Mouse (Mus musculus) heart, adult 9 months (tissue): ENCODE results near the gene Dvl1.

Experiments
- DNase-seq, 2 experiments: peaks; one replicate each; pipeline ENCODE4 v3.0.0; 2022; ENCODE audit warnings: low spot score in 2 of 2

Dvl1 gene

DNA sequence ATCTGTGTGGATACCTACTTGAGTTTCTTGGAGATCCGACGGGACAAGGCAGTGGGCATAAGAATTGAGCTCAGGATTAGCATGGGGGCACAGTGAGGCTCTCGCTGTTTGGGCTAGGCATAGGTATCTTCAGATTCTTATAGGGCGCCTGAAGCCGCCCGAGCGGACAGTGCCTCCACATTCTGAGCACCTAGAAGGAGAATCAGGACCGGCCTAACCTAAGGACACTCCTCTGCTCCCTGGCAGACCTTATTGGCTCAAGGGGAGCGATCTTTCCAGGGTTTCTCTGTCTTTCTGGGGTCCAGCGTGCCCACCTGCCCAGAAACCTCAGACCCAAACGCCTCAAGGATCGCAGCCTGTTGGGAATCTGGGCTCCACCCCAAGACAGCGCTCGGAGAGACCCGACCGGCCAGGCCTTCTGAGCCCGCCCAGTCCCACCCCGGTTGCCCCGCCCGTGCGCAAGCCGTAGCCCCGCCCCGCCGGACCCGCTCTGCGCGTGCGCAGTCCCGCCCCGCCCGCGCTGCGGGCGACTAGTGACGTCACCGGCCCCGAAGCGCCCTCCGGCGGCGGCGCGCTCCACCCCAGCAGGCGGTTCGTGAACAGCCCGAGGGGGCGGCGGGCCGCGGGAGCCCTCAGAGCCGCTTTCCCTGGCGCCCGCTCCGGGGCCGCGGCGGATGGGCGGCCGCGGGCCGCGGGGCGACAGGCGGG lies at the start of gene Dvl1:
Gene Dvl1, plus strand, starts transcription at position 532 of the 708 bp plus-strand sequence.
- DNase-seq, result peak; percentile 90 to 92

DNA sequence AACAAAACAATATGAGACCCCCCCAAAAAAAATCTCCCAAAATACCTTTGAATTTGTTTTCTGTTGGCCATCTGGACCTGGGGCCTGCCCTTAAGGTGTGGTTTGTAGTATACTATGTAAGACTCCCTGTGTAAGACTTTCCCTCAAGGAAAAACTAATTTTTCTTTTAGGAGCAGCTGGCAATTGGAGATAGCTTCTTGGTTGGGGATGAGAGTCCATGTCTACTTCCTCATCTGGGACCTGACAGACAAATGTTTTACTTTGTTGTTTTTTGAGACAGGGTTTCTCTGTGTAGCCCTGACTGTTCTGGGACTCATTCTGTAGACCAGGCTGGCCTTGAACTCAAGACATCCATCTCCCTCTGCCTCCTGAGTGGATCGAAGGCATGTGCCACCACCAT lies 45.1 kb upstream of the Dvl1 start:
- no peak for DNase-seq

DNA sequence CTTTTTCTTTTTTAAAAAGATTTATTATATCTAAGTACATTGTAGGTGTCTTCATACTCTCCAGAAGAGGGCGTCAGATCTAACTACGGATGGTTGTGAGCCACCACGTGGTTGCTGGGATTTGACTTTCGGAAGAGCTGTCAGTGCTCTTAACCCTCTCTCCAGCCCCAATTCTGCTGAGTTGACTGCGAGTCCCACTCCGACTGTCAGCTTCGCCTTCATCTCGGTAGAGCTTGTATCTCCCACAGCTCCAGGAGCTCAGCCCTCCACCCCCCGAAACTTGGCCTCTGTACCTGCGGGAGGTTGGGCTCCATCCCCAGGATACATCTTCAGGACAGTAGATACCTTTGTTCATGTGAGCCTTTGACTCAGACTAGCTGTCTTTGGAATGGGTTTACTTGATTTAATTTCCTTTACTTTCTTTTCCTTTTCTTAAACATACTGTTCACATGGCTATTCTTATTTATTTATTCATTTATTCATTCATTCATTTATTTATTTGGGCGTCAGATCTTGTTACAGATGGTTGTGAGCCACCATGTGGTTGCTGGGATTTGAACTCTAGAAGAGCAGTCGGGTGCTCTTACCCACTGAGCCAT lies 44.4 kb upstream of the Dvl1 start, which contains the start of gene Mrpl20:
Gene Mrpl20, plus strand, starts transcription at position 138 of the 599 bp plus-strand sequence.
- no peak for DNase-seq

DNA sequence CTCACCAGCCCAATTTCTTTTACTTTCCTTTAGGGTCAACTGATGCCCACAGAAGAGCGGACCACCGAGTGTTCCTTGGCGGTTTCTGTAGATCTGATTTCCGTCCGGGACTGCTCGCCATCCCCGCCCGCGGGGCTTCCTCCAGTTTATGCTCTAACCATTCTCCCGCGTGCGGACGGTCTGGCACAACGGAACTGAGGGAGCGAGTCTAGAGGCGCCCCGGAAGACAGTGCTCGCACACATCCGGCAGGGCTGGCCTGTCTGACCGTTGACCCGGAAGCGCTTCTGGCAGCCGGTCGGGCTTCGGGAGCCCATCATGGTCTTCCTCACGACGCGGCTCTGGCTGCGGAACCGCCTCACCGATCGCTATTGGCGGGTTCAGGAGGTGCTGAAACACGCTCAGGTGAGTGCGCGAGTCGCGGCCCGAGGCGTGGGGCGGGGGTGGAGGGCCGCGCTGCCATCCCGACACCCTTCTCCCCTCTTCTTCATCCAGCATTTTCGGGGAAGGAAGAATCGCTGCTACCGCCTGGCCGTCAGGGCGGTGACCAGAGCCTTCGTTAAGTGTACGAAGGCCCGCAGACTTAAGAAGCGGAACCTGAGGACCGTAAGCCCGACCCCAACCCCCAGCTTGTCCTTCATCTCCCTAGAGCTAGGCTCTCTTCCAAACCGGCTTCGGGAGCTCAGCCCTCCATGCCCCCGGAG lies 43.7 kb upstream of the Dvl1 start:
- peak; percentile 92 to 93 for DNase-seq

DNA sequence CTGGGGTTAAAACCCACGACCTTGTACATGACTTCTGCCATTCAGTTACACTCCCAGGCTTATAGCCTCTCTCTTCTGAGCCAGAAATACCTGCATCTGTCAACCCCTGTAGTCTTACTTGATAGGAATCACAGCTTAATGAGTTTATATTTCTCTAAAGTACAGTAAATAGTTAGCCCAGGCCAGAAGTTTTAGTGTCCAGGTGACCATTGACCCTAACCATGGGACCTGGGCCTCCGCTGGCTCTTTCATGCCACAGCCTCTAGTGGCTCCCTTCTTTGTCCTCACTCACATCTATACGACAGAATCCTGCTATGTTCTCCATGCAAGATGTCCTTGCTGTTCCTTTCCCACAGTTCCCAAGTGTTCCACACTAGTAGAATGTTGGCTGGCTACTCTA lies 39.4 kb upstream of the Dvl1 start:
- no peak for DNase-seq

DNA sequence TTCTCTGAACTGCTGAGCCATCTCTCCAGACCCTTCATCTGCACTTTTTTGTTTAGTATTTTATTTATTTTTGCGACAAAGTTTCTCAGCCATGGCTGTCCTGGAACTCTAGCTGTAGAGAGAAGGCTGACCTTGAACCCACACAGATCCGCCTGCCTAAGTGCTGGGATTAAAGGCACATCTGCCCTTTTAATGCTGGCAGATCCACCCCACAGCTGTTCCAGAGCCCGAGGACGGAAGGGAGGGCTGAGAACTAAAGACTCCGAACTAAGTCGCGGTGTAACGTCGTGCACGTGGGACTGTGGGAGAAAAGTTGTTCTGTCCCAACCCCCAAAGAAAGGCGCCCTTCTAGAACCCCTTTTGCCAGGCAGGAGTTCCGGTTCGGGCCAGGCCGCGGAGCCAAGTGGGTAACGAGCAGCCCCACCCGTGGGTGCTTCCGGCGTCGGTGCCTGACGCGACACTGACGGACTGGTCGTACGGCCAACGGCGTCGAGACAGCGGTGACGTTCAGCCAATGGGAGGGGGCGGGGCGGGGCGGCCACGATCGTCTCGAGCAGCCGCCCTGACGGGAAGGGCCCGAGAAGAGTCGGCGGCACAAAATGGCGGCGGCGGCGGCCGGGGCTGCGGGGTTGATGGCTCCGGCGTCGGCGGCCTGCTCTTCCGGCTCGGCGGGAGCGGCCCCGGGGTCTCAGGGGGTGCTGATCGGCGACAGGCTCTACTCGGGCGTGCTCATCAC lies 35.1 kb upstream of the Dvl1 start, which contains the start of gene Ccnl2:
Gene Ccnl2, plus strand, starts transcription at position 561 of the 736 bp plus-strand sequence.
- peak; percentile 93 for DNase-seq

DNA sequence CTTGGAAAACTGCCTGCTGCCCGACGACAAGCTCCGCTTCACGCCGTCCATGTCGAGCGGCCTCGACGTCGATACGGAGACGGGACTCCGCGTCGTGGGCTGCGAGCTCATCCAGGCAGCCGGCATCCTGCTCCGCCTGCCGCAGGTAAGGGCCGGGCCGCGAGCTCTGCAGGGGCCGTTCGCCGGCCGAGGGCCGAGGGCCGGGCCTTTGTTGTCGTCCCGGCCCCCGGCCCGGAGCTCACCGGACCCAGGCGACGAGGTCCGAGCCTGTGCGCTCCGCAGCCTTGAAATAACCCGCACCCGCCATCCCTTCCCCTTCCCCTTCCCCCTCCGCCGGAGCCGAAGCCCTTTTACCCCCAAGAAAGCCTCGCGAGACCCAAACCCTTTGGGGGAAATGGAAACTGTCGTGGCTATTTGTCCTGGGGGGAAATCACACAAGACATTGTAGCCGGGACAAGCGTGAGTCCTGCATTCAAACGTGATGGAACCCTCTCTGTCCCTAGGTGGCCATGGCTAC lies 34.5 kb upstream of the Dvl1 start:
- no peak for DNase-seq

DNA sequence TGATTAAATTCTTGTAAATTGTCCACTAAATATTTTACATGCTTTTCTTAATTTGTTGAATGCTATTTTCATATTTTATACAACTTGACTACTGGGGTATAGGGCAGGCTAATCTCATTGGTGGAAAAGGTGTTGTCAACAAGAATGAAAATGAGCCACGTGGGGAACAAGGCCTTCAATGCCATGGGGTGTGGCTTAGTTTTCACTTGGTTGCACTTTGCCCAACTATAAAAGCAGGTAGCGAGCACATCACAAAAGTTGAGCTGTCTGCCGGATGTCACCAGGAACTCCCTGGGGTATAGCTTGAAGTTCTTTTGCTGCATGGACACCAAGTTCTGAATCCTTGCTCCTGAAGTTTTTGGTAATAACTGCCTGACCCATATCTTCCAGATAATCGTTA lies 29.7 kb upstream of the Dvl1 start:
- DNase-seq, result no peak

DNA sequence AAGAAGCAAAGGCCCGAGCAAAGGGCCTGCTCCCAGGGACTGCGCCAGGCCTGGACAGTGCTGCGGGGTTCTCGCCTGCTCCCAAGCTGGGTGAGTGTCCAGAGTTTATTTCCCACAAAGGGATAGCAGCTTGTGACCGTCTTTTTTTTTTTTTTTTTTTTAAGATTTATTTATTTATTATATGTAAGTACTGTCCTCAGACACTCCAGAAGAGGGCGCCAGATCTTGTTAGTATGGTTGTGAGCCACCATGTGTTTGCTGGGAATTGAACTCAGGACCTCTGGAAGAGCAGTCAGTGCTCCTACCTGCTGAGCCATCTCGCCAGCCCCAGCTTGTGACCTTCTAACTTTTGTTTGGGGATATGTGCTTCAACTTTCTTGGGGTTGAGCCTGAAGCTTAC lies 26.2 kb upstream of the Dvl1 start:
- DNase-seq, result no peak

DNA sequence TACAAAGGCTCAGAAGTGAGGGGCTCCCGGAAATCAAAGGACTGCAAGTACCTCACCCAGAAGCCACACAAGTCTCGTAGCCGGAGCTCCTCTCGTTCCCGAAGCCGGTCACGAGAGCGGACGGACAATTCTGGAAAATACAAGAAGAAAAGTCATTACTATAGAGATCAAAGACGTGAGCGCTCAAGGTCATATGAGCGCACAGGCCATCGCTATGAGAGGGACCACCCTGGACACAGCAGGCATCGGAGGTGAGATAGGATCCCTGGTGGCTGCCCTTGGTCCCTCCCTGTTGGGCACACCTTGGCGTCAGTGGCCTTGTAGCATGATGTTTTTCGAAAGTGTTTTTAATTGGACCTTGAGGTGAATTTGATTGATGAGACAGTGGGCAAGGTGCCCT lies 23.8 kb upstream of the Dvl1 start:
- DNase-seq, result no peak

DNA sequence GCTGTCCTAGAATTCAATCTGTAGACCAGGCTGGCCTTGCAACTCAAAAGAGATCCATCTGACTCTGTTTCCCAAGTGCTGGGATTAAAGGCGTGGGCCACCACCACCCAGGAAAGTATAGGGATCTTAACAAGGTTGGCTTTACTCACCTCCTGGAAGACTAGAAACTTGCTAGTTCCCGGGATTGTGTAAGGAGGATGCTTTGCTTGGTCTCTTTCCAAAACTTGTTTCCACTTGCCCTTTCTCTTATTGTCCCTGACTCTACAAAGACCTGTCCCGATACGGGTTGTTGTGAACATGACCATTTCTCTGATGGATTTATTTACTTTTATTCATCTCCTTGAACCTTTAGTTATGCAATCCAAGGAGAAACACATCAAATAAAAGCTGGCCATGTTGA lies 17.3 kb upstream of the Dvl1 start:
- no peak for DNase-seq

DNA sequence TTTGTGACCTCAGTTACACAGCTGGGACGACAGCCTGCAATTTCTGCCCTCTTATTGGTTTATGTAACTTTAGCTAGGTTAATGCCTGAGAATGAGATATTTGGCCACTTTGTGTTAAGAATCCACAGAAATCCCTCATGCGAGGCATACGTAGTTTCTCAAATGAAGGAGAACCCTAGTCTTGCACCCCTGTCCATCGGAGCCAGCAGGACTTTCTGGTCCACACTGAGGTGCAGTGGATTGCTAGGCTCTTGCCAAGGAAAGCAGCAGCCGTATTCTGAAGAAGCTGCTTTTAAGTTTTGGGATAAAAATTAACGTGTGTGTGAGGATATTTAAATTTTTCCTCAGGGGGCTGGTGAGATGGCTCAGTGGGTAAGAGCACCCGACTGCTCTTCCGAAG lies 16.6 kb upstream of the Dvl1 start:
- no peak for DNase-seq

DNA sequence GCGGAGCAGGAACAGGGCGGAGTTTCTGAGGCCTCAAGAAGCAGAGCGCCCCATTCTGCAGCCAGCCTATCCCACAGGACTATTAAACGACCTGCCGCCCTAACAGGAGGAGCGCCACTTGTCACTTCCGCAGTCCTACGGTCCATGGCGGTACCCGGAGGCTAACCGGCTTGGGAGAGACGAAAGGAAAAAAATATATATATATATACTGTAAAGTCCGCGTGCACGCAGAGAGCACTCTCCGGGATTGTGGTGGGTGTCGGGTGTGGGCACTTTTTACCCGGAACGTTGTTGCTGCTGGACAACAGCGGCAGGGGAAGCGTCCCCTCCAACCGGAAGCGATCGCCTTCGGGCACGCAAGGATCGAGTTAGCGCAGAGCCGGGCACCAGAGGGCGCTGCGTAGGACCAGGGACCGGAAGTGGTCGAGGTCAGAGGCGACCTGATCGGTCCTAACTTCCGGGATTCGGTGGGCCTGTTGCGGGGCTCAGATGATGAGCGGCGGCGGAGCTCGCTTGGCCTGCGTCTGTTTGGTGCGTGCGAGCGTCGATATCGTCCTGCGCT lies 15.9 kb upstream of the Dvl1 start, which contains the start of gene Aurkaip1:
Gene Aurkaip1, plus strand, starts transcription at position 68 of the 562 bp plus-strand sequence.
- DNase-seq, result peak; percentile 89 to 94

DNA sequence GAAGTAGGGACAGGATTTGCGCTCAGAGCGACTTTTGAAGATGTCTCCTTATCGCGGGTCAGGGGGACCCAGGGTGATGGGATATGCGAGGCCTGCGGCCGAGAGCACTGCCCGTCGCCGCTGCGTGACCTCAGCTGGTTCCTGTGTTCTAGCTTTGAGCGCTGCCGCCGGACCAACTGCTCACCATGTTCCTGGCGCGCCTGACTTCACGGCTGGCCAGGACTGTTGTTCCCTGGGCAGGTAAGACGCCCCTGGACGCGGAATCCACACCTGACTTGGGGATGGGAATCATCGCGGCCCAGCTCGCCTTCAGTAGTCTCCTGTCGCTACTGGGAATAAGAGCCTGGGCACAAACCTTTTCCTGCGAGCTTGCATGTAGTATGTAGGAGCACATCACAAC lies 15.4 kb upstream of the Dvl1 start:
- no peak for DNase-seq

DNA sequence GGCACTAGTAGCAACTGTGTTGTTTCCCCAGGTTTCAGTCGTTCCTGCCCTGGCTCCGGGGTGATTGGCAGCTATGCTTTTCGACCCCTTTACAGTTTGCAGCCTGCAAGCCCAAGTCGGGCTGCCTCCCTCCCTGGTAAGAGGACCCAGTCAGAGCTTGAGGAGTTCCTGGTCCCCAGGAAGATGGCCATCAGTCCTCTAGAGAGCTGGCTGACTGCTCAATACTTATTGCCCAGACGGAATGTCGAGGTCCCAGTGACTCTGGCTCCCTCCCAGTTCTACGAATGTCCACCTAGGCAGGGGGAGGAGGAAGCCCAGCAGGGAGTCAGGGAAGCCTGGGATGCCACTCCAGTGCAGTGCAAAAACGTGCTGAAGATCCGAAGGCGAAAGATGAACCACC lies 14.9 kb upstream of the Dvl1 start:
- DNase-seq, result no peak

DNA sequence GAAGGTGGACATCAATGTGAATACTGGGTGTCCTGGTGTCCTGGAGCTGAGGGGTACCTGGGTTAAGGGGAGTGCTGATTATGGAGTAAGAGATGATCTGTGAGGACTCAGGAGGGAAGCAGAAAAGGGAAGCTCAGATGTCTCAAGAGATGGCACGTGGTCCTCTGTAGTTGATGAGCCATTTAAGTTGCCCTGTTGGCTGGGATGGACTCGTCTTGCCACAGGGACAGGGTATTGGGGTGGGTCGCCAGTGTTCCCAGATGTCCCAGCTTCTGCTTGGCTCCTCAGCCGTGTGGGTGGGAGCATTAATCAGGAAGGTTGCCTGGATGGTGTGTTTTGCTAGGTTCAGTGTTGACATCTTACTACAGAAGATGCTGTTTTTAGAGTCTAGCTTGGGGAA lies 14.0 kb upstream of the Dvl1 start:
- no peak for DNase-seq

DNA sequence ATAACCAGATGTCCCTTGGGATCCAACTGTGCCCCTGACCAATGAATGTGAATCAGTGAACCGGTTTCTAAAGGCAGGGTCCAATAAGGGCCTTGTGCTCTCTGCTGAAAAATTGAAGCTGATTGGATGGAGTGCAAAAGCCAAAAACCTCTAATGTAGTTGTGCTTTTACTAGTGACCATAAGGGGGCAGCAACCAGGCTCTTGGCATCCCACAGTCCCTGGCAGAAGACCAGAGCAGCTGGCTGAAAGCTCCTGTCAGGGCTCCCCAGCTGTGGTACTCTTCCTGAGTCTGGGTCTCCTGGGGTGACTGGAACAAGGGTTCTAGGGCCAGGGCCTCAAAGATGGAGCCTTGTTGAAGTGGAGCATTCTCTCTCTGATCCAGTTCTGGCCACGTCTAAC lies 13.4 kb upstream of the Dvl1 start:
- DNase-seq, result peak; percentile 84 to 88

DNA sequence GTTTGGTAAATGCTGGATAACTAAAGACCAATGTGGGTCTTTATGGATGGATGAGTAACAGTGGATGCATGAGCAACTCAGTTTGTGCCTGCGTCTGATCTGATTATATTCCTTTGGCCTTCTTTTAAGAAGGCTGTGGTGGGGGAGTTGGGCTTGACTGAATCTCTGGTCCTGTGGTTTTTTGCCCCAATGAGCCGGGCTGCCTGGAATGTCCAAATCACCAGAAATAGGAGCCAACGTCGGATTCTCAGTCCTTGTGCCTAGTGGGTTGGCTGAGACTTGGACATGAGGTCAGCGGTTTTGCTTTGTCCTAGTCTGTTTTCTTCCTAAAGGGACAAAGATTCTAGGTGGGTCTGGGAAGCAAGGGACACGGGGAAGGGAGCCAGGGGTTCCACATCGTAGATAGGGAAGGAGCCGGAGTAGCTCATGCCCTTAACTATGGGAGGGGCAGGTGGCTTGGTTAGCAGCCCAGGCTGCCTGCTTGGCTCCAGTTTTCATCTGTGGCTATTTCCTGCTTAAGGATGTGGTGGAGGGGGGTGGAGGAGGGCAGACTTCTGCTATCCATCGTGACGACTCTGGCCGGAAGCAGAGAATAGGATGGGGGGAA lies 9.7 kb upstream of the Dvl1 start:
- peak; percentile 79 to 80 for DNase-seq

DNA sequence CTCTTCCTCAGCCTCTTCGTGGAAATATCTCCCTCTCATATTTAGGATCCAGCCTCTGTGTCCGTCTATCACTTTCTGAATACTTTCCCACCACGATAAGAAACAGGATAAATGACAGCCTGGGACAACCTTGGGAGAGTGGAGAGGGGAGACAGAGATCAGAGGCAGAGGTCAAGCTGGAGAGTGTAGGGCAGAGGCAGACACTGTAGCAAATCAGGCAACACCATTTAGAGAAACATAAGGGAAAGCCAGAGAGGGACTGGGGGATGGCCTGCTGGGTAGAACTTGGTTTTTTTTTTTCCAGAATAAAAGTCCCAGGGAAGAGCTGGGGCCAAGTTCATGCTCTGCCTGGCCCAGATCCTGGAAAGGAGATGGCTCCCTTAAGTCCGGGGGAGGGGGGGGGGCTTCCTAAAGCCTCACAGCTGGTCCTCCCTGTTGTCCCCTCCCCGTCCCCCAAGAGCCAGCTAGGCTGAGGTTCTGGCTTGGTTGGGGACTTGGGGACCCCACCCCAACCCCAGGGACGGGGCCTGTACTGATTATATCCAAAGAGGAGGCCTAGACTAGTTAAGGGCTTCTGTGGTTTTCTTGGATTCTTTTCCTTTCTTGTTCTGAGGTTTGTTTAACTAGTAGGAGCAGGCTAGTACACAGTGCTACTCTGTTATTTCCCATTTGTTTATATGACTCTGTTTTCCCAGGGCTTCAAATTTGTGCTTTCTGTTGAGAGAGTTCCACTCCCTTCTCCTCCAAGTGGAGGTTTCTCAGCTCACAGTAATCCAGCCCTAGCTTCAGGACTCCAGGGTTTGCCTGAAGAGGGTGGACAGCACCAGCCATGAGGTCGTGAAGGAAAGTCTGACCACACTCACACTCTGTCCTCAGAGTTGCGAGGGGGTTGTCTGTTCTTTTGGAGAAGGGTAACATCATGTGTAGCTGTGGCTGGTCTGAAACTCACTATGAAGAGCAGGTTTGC lies 8.7 kb upstream of the Dvl1 start:
- DNase-seq, result peak; percentile 67 to 71

DNA sequence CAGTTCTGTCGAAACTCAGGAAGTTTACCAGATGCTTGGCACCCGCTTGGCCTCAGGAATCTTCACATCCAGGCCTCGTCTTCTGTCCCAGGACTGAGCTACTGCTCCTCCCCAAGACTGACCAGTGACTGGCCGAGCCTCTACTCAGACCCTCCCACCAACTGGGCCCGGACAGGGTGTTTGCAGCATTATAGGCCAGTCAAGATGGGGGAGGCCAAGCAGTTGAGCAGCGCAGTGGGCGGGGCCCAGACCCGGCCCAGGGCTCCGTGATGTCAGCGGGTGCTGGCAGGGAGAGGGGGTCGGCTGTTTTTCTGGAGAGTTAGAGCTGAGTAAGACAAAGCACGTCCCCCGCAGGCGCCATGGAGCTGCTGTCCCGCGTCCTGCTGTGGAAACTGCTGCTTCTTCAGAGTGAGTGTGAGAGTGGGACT lies 7.7 kb upstream of the Dvl1 start, which contains the start of gene Mxra8:
Gene Mxra8, plus strand, starts transcription at position 198 of the 428 bp plus-strand sequence.
- peak; percentile 93 to 96 for DNase-seq
